Mouse (Mus musculus) MEL (cell line): ENCODE results near the gene Rnf181.

Experiments
- CHD2 ChIP-seq: IDR thresholded peaks from 2 replicates; pipeline ENCODE4 v1.6.1; 2011; ENCODE audit warnings: low read length, improper control_type of control experiment
- CTCF ChIP-seq, 3 experiments: IDR thresholded peaks in 2 of 3; conservative IDR thresholded peaks in 1 of 3; 2 replicates each; pipeline ENCODE4 v1.5.1; 2011 to 2012; ENCODE audit warnings: low read length in 3 of 3, low read depth in 2 of 3, mild to moderate bottlenecking in 2 of 3, improper control_type of control experiment in 1 of 3, inconsistent platforms in 1 of 3, mixed read lengths in 1 of 3, moderate library complexity in 1 of 3; ENCODE audit not compliant: control insufficient read depth in 1 of 3, insufficient read depth in 1 of 3, poor library complexity in 1 of 3, severe bottlenecking in 1 of 3
- HCFC1 ChIP-seq: IDR thresholded peaks from 2 replicates; pipeline ENCODE4 v1.6.1; 2012; ENCODE audit warnings: low read depth, mild to moderate bottlenecking, inconsistent platforms, low read length, improper control_type of control experiment, moderate library complexity
- JUND ChIP-seq: IDR thresholded peaks from 2 replicates; pipeline ENCODE4 v1.6.1; 2011; ENCODE audit warnings: low read depth, mild to moderate bottlenecking, improper control_type of control experiment, low read length
- NELFE ChIP-seq: IDR thresholded peaks from 2 replicates; pipeline ENCODE4 v1.6.1; 2011; ENCODE audit warnings: low read depth, low read length, improper control_type of control experiment
- POLR2A ChIP-seq, 2 experiments: IDR thresholded peaks; 2 replicates each; pipeline ENCODE4 v1.6.1; 2011 to 2012; ENCODE audit warnings: low read length in 2 of 2, mild to moderate bottlenecking in 2 of 2, control low read depth in 1 of 2, improper control_type of control experiment in 1 of 2, low read depth in 1 of 2, moderate library complexity in 1 of 2; ENCODE audit not compliant: control insufficient read depth in 1 of 2, insufficient read depth in 1 of 2, poor library complexity in 1 of 2
- TAL1 ChIP-seq: IDR thresholded peaks from 2 replicates; pipeline ENCODE4 v1.6.1; 2012; ENCODE audit warnings: mild to moderate bottlenecking, inconsistent platforms, low read length, moderate library complexity, mixed read lengths
- USF2 ChIP-seq, 2 experiments: IDR thresholded peaks; 2 replicates each; pipeline ENCODE4 v1.6.1; 2011 to 2012; ENCODE audit warnings: improper control_type of control experiment in 2 of 2, low read length in 2 of 2, borderline replicate concordance in 1 of 2, inconsistent platforms in 1 of 2, low read depth in 1 of 2, mild to moderate bottlenecking in 1 of 2; ENCODE audit not compliant: insufficient read depth in 1 of 2

GRCm38 (mm10) chr6:72367460-72367974, 761 bp upstream of the Rnf181 start:
- no peak for TF ChIP-seq NELFE
- TF ChIP-seq CHD2, result no peak
- no peak for TF ChIP-seq USF2 (IDR thresholded peaks at IDR 0.05; ENCODE audit: borderline replicate concordance in 1 of 2, insufficient read depth in 1 of 2, low read depth in 1 of 2, low read length in 2 of 2)
- peak in 1 of 2 experiments; percentile 24; a peak in 2 of 4 replicates for TF ChIP-seq POLR2A (IDR thresholded peaks at IDR 0.05; ENCODE audit: control insufficient read depth in 1 of 2, insufficient read depth in 1 of 2, low read depth in 1 of 2, low read length in 2 of 2, poor library complexity in 1 of 2)
- no peak for TF ChIP-seq JUND
- no peak for TF ChIP-seq CTCF (IDR thresholded peaks at IDR 0.05 in 2 of 3, conservative IDR thresholded peaks at IDR 0.05 in 1 of 3; ENCODE audit: control insufficient read depth in 1 of 3, insufficient read depth in 1 of 3, low read depth in 2 of 3, low read length in 3 of 3, poor library complexity in 1 of 3, severe bottlenecking in 1 of 3)
- no peak for TF ChIP-seq TAL1
- TF ChIP-seq HCFC1, result 0 out of 2 replicates have a peak, but pooled peaks have one; percentile 20
